Mouse (Mus musculus) erythroblast, adult 5-6 weeks (primary cell): ENCODE measurements around the gene Il15ra. TPM values are rescaled to one million over a fixed set of nuclear protein-coding genes. Genes with fewer than 3 reads are reported as not detected.

Experiments
- ATAC-seq: replicated peaks from 2 replicates; pipeline ENCODE4 v1.8.0; 2016; ENCODE audit warnings: moderate number of reproducible peaks, mild to moderate bottlenecking, moderate TSS enrichment, inconsistent platforms; ENCODE audit not compliant: poor library complexity, low FRiP score, severe bottlenecking
- total RNA-seq, 2 experiments: library from RNA; stranded (forward) in 1 of 2; stranded (reverse) in 1 of 2; fragments of 150-400 nt in 1 of 2; fragments of 200-764, 138-1000 nt in 1 of 2; gene quantifications; 2 replicates each; pipeline versions ENCODE4 v1.2.3 to v1.2.4; 2015 to 2017; ENCODE audit warnings: low replicate concordance in 2 of 2

The Il15ra gene
- total RNA-seq, 2 experiments from 2014 or later: 1.5 to 1.8 TPM

- ATAC-seq: no peak
Measured at GRCm38 (mm10) chr2:11774426-11774825, 69.3 kb downstream of the Il15ra start.

- ATAC-seq: no peak
Measured at GRCm38 (mm10) chr2:11775121-11775520, 70.0 kb downstream of the Il15ra start.

- no peak for ATAC-seq
Measured at GRCm38 (mm10) chr2:11776415-11776814, 71.3 kb downstream of the Il15ra start.

- peak; percentile 95 for ATAC-seq
Measured at GRCm38 (mm10) chr2:11777091-11778068, 72.3 kb downstream of the Il15ra start, which contains the start of the genes Fbh1 and Ankrd16. Gene Fbh1 (minus strand): TSS chr2:11777582. Gene Ankrd16 (plus strand): TSS chr2:11777876.

GRCm38 (mm10) chr2:11778087-11778823 is 73.2 kb downstream of the Il15ra start:
- ATAC-seq: peak; percentile 88

Other genes starting within 250 kb of the Il15ra start
- gene Pfkfb3, start 151.2 kb upstream of the Il15ra start, total RNA-seq (2015; ENCODE audit: low replicate concordance): 11.5 and 27.3 TPM in 2 replicates
- gene Pfkfb3, start 151.2 kb upstream of the Il15ra start, total RNA-seq (2017; ENCODE audit: low replicate concordance): 5.0 and 11.5 TPM in 2 replicates
- gene Rbm17, start 101.1 kb upstream of the Il15ra start, total RNA-seq (2015; ENCODE audit: low replicate concordance): 44.1 and 55.9 TPM in 2 replicates
- gene Rbm17, start 101.1 kb upstream of the Il15ra start, total RNA-seq (2017; ENCODE audit: low replicate concordance): 31.3 and 50.9 TPM in 2 replicates
- not detected in 2 replicates for gene Gm17490, start 79.0 kb upstream of the Il15ra start, total RNA-seq (2015; ENCODE audit: low replicate concordance)
- not detected in 2 replicates for gene Gm17490, start 79.0 kb upstream of the Il15ra start, total RNA-seq (2017; ENCODE audit: low replicate concordance)
- 0.77 TPM in 1 of 2 replicates, not detected in the other for gene Il2ra, start 62.5 kb upstream of the Il15ra start, total RNA-seq (2015; ENCODE audit: low replicate concordance)
- 0.42 TPM in 1 of 2 replicates, not detected in the other for gene Il2ra, start 62.5 kb upstream of the Il15ra start, total RNA-seq (2017; ENCODE audit: low replicate concordance)
- 14.6 and 23.2 TPM in 2 replicates for gene Fbh1, start 72.3 kb downstream of the Il15ra start, total RNA-seq (2015; ENCODE audit: low replicate concordance)
- gene Fbh1, start 72.3 kb downstream of the Il15ra start, total RNA-seq (2017; ENCODE audit: low replicate concordance): 14.8 and 38.5 TPM in 2 replicates
- gene Ankrd16, start 72.6 kb downstream of the Il15ra start, total RNA-seq (2015; ENCODE audit: low replicate concordance): 5.4 and 5.9 TPM in 2 replicates
- gene Ankrd16, start 72.6 kb downstream of the Il15ra start, total RNA-seq (2017; ENCODE audit: low replicate concordance): 5.3 and 6.4 TPM in 2 replicates